Mouse (Mus musculus) heart, postnatal 36 days (tissue): Measurements from ENCODE around the gene Parp16. TPM values are rescaled to one million over a fixed set of nuclear protein-coding genes. Genes with fewer than 3 reads are reported as not detected.
"Not testable (repeated sequence)": the region's sequence is repeated elsewhere in the genome, so short reads cannot be mapped to it uniquely, and the experiment has no call there.

ENCODE experiments used
- DNase-seq, 2 experiments: peaks; one replicate each; pipeline ENCODE4 v3.0.0; 2021 to 2022
- intact Hi-C: fragments of 180-260 bp; cut with DNase I; formaldehyde crosslinking; loops from one replicate; pipeline ENCODE4 v1.15.1; 2025
- total RNA-seq, 2 experiments: library from RNA; stranded (reverse); gene quantifications; 2 replicates each; pipeline ENCODE4 v1.2.3; 2021

The Parp16 gene
- total RNA-seq, 2 experiments from 2014 or later: 3.8 to 4.1 TPM

- intact Hi-C loops: no loop called here
- no peak for DNase-seq
These were observed 78.1 kb downstream of the Parp16 start for GRCm38 (mm10) chr9:65273048-65273809.

GRCm38 (mm10) chr9:65273873-65274272, 78.7 kb downstream of the Parp16 start:
- intact Hi-C loops: no loop called here
- no peak for DNase-seq

DNA sequence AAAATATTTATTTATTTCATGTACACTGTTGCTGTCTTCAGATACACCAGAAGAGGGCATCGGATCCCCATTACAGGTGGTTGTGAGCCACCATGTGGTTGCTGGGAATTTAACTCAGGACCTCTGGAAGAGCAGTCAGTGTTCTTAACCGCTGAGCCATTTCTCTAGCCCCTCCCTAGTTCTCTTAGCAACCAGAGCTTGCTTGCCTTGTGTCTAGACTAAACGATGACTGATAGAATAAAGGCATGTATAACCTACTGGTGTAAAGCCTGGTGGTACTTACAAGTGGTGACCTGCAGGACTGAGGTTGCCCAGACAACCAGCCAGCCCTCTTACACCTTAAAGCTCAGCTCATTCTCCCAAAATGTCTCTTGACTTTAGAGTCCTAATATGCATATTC, 79.7 kb downstream of the Parp16 start:
- intact Hi-C loops, DNase-seq: not testable (repeated sequence)

- no peak for DNase-seq
- intact Hi-C loops: no loop called here
These were observed 80.8 kb downstream of the Parp16 start for GRCm38 (mm10) chr9:65275810-65276530.

- DNase-seq: peak in 1 of 2 experiments; percentile 35
These were observed 86.5 kb downstream of the Parp16 start for GRCm38 (mm10) chr9:65281536-65282151.

GRCm38 (mm10) chr9:65283301-65283700, 88.1 kb downstream of the Parp16 start:
- intact Hi-C loops: loop anchor here (1.0 to 2.0 kb wide), 3 partner anchors 56 to 149 kb away; partner anchors contain the start of gene Parp16

More at GRCm38 (mm10) chr9:65281536-65282151, 86.5 kb downstream of the Parp16 start:
- intact Hi-C loops: loop anchor here (2.0 kb wide), 2 partner anchors 55 to 87 kb away; partner anchors contain the start of gene Parp16

DNA sequence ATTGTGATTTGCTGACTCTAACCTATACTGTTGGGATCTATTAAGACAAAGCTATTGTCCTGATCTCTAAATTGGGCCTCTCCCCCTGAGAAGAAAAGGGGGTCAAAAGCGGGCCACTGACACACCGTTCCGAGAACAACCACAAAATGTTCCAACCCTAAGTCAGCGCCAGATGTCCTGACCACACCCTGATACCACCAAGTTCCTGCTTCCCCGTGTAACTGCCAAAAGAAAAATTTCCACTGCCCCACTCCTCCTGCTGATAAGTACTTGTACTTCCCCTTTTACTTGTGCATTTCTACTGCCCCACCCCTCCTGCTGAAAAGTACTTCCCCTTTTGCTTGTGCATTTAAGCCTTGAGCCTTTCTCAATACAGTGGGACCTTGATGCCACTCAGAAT, 93.1 kb downstream of the Parp16 start:
- intact Hi-C loops, DNase-seq: not testable (repeated sequence)

More at GRCm38 (mm10) chr9:65283301-65283700, 88.1 kb downstream of the Parp16 start:
- peak in 1 of 2 experiments; percentile 18 for DNase-seq

Other genes with a start within 250 kb of the Parp16 start
- under 1 TPM; 0.14 to 0.22 TPM for gene Slc24a1, start 243.7 kb upstream of the Parp16 start, total RNA-seq
- 10 to 100 TPM; 15.9 to 16.0 TPM for gene Ints14, start 234.4 kb upstream of the Parp16 start, total RNA-seq
- 10 to 100 TPM; 17.3 to 18.6 TPM for gene Hacd3, start 173.7 kb upstream of the Parp16 start, total RNA-seq
- 10 to 100 TPM; 58.1 to 64.9 TPM for gene Dpp8, start 162.9 kb upstream of the Parp16 start, total RNA-seq
- gene Igdcc4, start 93.9 kb upstream of the Parp16 start, total RNA-seq: 10 to 100 TPM in 1 of 2 experiments, 1 to 10 TPM in 1; 9.8 to 10.7 TPM
- gene Igdcc3, start 54.2 kb upstream of the Parp16 start, total RNA-seq: under 1 TPM in 1 of 2 experiments, not detected in 1; 0.08 TPM
- 1 to 10 TPM; 3.9 to 5.6 TPM for gene Cilp, start 69.8 kb downstream of the Parp16 start, total RNA-seq
- gene Clpx, start 98.9 kb downstream of the Parp16 start, total RNA-seq: 100 to 1,000 TPM; 127 to 134 TPM
- gene Pdcd7, start 150.8 kb downstream of the Parp16 start, total RNA-seq: 10 to 100 TPM; 13.4 to 14.7 TPM
- under 1 TPM in 1 of 2 experiments, not detected in 1; 0.25 TPM for gene Ubap1l, start 165.7 kb downstream of the Parp16 start, total RNA-seq
- gene Kbtbd13, start 196.3 kb downstream of the Parp16 start, total RNA-seq: 1 to 10 TPM; 2.2 to 2.4 TPM
- gene Rasl12, start 203.2 kb downstream of the Parp16 start, total RNA-seq: 1 to 10 TPM; 8.4 to 9.2 TPM
- not detected for gene Slc51b, start 227.6 kb downstream of the Parp16 start, total RNA-seq
- gene Mtfmt, start 240.4 kb downstream of the Parp16 start, total RNA-seq: 1 to 10 TPM; 7.1 to 7.5 TPM